Mouse (Mus musculus) embryonic stem cell, embryonic (primary cell): ENCODE measurements around the gene Pacs2.

Source experiments
- CTCF ChIA-PET, 4 experiments: fragments of 300-600 bp in 2 of 4; fragments of 350-600 bp in 2 of 4; sonication (Branson Sonifier 250); formaldehyde crosslinking; loops; one replicate each; lab custom pipeline; 2022; ENCODE audit warnings: inconsistent platforms in 2 of 4; lab: Charles Lee
- POLR2A ChIA-PET, 4 experiments: fragments of 300-600 bp in 2 of 4; fragments of 350-600 bp in 2 of 4; sonication (Branson Sonifier 250); formaldehyde crosslinking; loops; one replicate each; lab custom pipeline; 2022; ENCODE audit warnings: antibody characterized with exemption in 4 of 4, inconsistent platforms in 1 of 4; lab: Charles Lee

Pacs2 gene

DNA sequence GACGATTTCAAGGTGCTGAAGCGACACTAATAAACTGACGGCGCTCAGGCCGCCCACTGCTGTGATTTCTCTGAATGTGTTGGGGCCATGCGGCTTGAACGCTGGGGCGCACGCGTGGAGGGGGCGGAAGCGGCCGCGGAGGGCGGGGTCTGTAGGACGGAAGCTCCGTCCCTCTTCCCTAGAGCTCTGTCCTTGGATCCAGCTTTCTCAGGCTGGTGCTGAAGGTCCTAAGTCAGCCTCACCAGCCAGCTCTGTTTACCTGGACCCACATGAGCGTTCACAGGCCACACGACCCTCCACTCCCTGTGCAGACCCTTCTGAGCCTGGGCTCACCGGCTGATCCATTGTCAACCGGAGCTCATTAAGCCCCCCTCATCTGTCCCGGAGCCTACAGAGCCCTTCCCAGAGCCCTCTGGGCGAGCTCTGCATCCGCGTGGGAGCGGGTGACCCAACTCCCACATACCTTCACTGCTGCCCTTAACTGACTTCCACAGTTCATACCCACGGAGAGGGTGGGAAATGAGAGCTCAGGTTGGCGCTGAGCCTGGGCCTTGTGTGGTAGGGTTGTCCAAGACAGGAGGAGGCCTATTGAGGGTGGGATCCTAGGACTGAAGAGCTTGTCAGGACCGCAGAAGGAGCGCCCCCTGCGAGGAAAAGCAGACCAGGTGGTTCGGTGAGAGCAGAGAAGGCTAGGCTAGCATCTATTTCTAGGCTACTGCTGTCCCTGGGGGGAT lies 60.2 kb downstream of the Pacs2 start, which contains the start of gene Tex22:
Gene Tex22, plus strand, starts transcription at position 174 of the 734 bp plus-strand sequence.
- POLR2A ChIA-PET, result interaction anchor here (0.6 to 3.1 kb wide), 66 partner anchors 9 to 324 kb away, joined by 3 to 36 read pairs (median 4); partner anchors contain the start of genes Brf1 (in 2 of the 4), Btbd6 (in 2 of the 4), Mta1 (in 2 of the 4) and Cdca4 (in 1 of the 4)
- CTCF ChIA-PET, result interaction anchor here (0.6 to 5.3 kb wide), 86 partner anchors 9 to 523 kb away, joined by 3 to 33 read pairs (median 4); partner anchors contain the start of genes Crip1 (in 2 of the 4), Crip2 (in 2 of the 4), Brf1 (in 1 of the 4) and Jag2 (in 1 of the 4)

DNA sequence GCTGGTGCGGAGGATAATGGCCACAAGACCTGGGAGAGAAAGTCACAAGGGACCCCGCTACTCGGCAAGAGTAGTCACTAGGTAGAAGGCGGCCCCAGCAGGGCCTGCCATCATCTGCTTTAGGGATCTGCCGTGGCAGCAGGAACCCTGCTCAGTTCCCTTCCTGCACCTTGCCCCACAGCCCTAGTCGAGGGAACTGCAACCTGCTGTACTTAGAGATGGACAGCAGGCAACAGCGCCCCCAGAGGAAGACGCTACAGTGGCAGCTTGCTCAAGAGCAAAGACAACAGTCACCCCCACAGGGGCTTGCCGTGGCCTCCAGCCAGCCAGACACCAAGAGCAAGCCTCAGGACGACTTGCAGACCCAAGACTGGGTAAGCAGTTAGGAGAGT lies 60.8 kb downstream of the Pacs2 start:
- CTCF ChIA-PET, result interaction anchor here (0.7 to 5.3 kb wide), 66 partner anchors 8 to 523 kb away, joined by 3 to 33 read pairs (median 5); partner anchors contain the start of genes Crip1 (in 2 of the 4), Brf1 (in 1 of the 4), Crip2 (in 1 of the 4) and Mta1 (in 1 of the 4)

DNA sequence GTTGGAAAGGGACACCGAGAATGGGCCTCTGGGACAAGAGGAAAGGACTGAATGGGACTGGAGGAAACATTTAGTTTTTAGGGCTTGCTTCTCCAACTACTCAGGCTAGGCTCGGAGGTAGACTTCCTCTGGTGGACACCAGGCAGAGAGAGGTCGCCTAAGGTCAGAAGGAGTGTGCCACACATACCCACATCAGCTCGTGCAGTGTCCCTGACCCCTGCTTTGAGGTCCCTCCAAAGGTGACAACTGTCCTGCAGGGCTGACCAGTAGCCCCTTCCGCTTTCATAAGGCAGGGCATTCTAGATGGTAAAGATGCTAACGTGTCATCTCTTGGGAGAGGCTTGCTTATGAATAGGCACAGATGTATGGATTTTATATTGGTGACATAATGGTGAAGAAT lies 61.2 kb downstream of the Pacs2 start:
- ChIA-PET POLR2A (interaction anchor here in 3 of 4 experiments (0.6 to 3.1 kb wide), 14 partner anchors 10 to 142 kb away, joined by 3 to 36 read pairs (median 8); partner anchors contain the start of genes Brf1 (in 1 of the 3) and Mta1 (in 1 of the 3)), CTCF (interaction anchor here (0.7 to 5.3 kb wide), 38 partner anchors 8 to 524 kb away, joined by 3 to 33 read pairs (median 7); partner anchors contain the start of genes Brf1 (in 1 of the 4), Crip2 (in 1 of the 4), Mta1 (in 1 of the 4) and Siva1 (in 1 of the 4))

More for the DNA sequence above, 60.8 kb downstream of the Pacs2 start:
- POLR2A ChIA-PET, result interaction anchor here (0.6 to 3.1 kb wide), 48 partner anchors 10 to 325 kb away, joined by 3 to 36 read pairs (median 4); partner anchors contain the start of genes Brf1 (in 2 of the 4), Btbd6 (in 2 of the 4), Cdca4 (in 1 of the 4) and Crip2 (in 1 of the 4)

DNA sequence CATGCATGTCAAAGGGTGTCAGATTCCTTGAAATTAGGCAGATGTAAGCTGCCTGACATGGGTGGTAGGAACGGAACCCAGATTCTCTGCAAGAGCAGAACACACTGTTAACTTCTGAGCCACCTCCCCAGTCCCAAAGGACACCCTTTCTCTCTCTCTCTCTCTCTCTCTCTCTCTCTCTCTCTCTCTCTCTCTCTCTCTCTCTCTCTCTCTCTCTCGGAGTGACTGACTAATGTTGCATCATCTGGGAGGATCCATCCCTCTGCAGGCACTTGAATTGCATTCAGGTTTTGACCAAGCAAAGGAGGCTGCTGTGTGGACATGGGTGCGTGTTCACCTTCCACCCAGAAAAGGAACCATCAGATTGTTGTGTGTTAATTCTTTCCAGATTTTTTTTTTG lies 73.0 kb downstream of the Pacs2 start:
- CTCF ChIA-PET, result interaction anchor here in 3 of 4 experiments (0.7 to 4.0 kb wide), 7 partner anchors 12 to 133 kb away, joined by 3 to 33 read pairs (median 4); partner anchors contain the start of gene Tex22 (in 2 of the 3)
- POLR2A ChIA-PET, result interaction anchor here in 3 of 4 experiments (0.7 to 4.7 kb wide), 6 partner anchors 8 to 130 kb away, joined by 3 to 36 read pairs (median 8); partner anchors contain the start of gene Tex22 (in 2 of the 3)

DNA sequence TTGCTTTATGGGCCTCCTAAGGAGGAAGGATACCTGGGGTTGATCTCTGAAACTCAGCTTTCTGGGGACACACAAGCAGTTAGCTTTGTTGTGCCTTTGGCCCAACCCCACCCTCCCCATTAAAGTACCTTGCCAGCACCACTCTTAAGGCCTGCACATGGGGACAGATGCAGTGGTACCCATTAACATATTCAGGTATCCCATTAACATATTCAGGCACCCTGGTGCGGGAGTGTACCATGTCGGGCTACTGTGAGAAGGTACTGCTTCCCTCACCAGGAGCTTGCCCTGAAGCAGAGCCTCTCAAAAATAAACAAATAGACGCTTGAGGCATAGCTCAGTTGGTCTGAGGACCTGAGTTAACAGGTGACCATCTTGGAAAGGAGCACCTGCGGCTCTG lies 73.7 kb downstream of the Pacs2 start:
- ChIA-PET CTCF (interaction anchor here in 2 of 4 experiments (0.5 to 4.0 kb wide), 10 partner anchors 9 to 975 kb away, joined by 3 to 33 read pairs (median 4); partner anchors contain the start of gene Tex22 (in 2 of the 2)), POLR2A (interaction anchor here in 2 of 4 experiments (0.7 to 4.2 kb wide), 8 partner anchors 8 to 84 kb away, joined by 3 to 25 read pairs (median 4); partner anchors contain the start of genes Tex22 (in 2 of the 2) and Crip2 (in 1 of the 2))

DNA sequence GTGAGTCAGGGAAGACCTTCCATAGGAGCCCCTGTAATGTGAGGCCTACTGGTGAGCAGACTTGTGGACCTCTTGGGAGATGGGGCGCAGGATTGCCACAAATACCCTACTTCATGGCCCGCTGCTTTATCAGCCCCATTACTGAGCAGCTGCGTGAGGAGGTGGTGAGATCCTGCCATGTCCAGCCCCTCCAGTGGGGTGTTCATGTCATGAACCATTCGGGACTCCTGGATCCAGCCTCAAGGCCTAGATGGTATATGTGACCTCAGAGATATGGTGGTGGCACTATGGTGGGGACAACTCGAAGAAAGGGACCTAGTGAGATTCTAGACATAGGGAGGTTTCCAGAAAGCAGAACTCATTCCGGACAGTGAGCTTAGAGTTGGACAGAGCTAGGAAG lies 74.8 kb downstream of the Pacs2 start:
- ChIA-PET CTCF (interaction anchor here in 3 of 4 experiments (0.6 to 4.0 kb wide), 6 partner anchors 14 to 58 kb away, joined by 4 to 33 read pairs (median 4); partner anchors contain the start of gene Tex22 (in 3 of the 3)), POLR2A (interaction anchor here in 2 of 4 experiments (0.7 to 4.2 kb wide), 8 partner anchors 14 to 119 kb away, joined by 3 to 25 read pairs (median 4); partner anchors contain the start of genes Tex22 (in 2 of the 2) and Crip2 (in 1 of the 2))

DNA sequence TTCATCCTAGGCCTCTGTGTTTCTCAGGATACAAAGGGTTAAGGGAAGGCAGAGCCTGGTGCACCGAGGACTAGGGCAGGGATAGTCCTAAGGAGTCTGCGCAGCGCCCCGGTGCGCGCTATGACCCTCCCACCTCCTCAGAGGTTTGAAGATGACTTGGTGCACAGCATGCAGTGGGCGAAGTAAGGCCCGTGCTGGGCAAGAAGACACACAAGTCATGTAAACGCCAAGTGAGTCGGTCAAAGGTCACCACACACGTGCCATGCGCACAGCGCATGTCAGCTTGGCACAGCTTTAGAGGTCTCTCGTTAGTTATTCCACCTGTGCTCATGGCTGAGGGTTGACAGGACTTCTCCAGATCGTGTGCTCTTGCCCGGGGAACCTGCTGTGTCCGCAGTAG lies 75.7 kb downstream of the Pacs2 start:
- CTCF ChIA-PET, result interaction anchor here (0.9 to 4.0 kb wide), 8 partner anchors 14 to 161 kb away, joined by 3 to 33 read pairs (median 5); partner anchors contain the start of genes Tex22 (in 4 of the 4), Brf1 (in 1 of the 4) and Jag2 (in 1 of the 4)

DNA sequence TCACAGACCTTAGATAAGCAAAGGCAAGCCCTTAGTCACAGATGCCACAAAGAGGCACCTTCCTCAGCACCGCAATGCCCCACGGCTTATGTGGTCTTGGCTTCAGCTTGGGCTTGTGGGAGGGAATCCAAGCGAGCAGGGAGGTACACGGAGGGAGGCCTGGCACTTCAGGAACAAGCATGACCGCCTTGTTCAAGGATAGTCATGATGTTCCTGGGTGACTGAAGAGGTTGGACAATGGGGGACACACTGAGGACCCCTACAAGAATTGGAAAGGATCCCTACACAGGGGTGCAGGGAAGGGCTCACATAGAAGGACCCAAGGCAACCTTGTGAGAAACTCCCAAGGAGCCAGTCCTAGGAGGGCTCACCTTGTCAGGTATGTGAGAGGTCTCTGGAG lies 82.7 kb downstream of the Pacs2 start:
- POLR2A ChIA-PET, result interaction anchor here in 3 of 4 experiments (0.7 to 5.0 kb wide), 14 partner anchors 9 to 383 kb away, joined by 3 to 21 read pairs (median 4); partner anchors contain the start of genes Tex22 (in 2 of the 3), Brf1 (in 1 of the 3) and Tedc1 (in 1 of the 3)

More for the DNA sequence above, 75.7 kb downstream of the Pacs2 start:
- POLR2A ChIA-PET, result interaction anchor here in 2 of 4 experiments (0.6 to 4.2 kb wide), 7 partner anchors 15 to 149 kb away, joined by 3 to 25 read pairs (median 5); partner anchors contain the start of genes Tex22 (in 2 of the 2) and Crip1 (in 1 of the 2)

DNA sequence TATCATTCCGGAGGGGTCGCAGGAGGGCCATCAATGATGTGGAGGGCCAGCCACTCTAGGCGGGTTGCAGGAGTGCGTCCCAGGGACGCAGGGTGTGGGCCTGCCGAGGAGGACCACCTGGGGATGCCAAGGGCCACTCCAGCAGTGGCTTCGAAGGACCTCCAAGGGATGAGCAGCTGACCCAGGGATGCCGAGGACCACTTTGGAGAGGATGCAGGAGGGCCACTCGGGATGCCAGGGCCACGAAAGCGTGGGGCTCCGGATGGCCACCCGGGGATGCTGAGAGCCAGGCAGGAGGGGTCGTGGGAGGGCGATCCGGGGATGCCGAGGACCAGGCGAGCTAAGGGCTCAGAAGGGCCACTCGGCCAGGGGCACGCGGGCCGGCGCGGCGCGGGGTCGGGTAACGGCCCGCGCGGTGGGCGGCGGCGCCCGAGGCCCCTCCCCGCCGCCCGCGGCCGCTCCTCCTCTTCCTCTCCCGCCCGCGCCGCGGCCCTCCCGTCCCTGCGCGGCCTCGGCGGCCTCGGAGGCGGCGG lies 83.5 kb downstream of the Pacs2 start, which contains the start of gene Mta1:
Gene Mta1, plus strand, starts transcription at position 530 of the 533 bp plus-strand sequence.
- ChIA-PET POLR2A (interaction anchor here in 3 of 4 experiments (0.6 to 5.0 kb wide), 7 partner anchors 13 to 121 kb away, joined by 3 to 21 read pairs (median 3); partner anchors contain the start of gene Tex22 (in 3 of the 3)), CTCF (interaction anchor here in 1 of 4 experiments (1.0 to 3.1 kb wide), 2 partner anchors 23 to 254 kb away, joined by 3 to 14 read pairs; partner anchors contain the start of gene Tex22)

More for the DNA sequence above, 82.7 kb downstream of the Pacs2 start:
- CTCF ChIA-PET, result interaction anchor here in 2 of 4 experiments (0.5 to 3.1 kb wide), 4 partner anchors 22 to 1063 kb away, joined by 3 to 14 read pairs (median 4); partner anchors contain the start of genes Crip2 (in 1 of the 2) and Tex22 (in 1 of the 2)

DNA sequence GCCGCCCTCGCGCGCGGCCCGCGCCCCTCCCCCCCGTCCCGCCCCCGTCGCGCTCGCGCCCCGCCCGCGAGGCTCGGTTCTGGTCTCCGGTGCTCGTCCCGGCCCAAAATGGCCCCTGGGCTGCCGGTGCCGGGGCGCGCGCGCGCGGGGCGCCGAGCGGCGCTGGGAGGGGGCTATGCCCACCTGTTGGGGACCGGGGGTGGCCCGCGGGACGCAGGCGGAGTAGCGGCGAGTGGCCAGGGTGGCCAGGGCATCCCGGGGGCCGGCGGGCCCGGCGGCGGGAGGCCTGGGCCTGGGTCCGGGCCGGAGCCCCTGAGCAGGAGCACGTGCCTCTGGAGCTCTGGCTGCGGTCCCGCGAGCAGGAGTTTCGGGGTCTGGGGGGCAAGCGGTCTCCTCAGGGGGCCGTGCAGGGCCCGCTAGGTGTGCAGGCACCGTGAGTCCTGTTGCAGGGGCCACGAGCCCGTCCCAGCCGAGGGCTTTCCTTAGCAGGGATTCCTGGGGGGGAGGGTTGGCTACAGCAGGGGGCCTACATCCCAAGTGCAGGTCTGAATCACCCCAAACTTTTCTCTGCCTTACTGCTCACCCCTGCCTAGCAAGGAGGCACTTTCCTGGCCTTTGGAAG lies 84.3 kb downstream of the Pacs2 start:
- ChIA-PET CTCF (interaction anchor here in 1 of 4 experiments (0.5 to 3.1 kb wide), 3 partner anchors 11 to 254 kb away, joined by 3 to 14 read pairs (median 3); partner anchors contain the start of gene Tex22), POLR2A (interaction anchor here (0.6 to 1.6 kb wide), 5 partner anchors 24 to 98 kb away, joined by 3 to 6 read pairs (median 3); partner anchors contain the start of genes Brf1 (in 2 of the 4) and Tex22 (in 1 of the 4))

DNA sequence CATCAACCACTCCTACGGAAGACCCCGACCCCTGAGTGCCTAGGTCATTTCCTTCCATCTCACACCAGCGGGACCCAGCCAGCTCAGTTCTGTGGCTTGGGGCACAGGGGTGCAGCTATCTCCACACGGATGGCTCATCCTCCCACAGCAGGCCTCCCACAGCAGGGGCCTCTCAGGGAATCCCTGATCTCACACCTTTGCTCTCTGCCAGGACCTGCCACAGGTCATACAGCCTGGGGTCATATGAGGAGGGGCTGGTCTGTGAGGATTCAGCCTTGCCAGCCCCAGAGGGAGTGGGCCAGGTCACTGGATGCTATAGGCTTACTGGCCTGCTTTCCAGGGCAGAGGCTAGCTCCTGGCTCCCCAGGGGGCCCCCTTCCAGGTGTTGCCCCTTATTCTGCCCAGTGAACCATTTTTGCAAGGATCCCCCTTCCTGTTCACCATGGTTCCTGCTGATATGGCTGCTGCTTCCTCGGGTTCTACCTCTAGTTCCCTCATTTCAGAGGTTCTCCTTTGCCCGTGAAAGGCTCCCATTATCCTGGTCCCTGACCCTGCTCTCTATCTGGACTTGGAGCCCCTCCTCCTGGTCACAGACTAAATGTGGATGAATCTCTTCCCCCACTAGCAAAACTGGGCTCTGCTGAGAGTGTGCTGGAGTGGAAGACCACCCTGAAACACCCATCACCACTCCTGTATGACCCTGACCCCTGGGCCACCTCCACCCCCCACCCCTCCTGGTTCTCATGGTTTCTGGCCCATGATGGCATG lies 85.3 kb downstream of the Pacs2 start:
- ChIA-PET POLR2A (interaction anchor here in 3 of 4 experiments (0.6 to 1.6 kb wide), 7 partner anchors 14 to 99 kb away, joined by 3 to 8 read pairs (median 3); partner anchors contain the start of genes Brf1 (in 2 of the 3) and Tex22 (in 1 of the 3)), CTCF (interaction anchor here in 2 of 4 experiments (0.5 to 3.1 kb wide), 3 partner anchors 10 to 732 kb away, joined by 3 to 14 read pairs (median 4); partner anchors contain the start of gene Tex22 (in 1 of the 2))

DNA sequence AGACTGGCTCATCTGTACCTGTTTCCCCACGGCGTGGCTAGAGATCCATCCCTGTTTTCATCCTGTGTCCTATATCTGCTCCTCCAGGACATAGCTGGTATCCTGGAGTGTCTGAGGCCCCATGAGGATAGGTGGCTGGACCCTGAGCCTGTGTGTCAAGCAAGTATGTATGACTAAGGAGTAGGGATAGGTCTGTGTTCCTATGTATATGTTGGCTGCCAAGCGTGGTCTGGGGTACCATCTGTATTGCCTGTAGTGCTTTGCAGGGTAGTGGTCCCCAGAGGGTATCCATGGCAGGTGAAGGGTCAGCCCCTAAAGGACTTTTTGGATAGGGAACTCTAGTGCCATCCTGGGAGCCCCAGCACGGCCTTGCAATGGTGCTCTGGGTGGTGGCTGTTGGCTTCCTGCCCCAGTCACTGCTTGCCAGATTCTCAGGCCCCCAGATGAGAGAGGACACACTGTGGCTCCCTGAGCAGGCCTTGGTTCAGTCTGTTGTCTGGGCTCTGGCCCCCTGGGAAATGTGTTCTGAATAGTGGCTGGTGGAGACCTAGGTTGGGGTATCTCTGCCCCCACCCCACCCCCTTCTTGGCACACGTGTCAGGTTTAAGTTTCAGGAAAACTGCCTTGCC lies 86.3 kb downstream of the Pacs2 start:
- CTCF ChIA-PET, result interaction anchor here (0.6 to 1.0 kb wide), 11 partner anchors 11 to 733 kb away, joined by 3 to 7 read pairs (median 3); no protein-coding TSS in a partner anchor
- POLR2A ChIA-PET, result interaction anchor here (0.5 to 1.6 kb wide), 14 partner anchors 8 to 471 kb away, joined by 3 to 13 read pairs (median 3); partner anchors contain the start of genes Tex22 (in 2 of the 4) and Brf1 (in 1 of the 4)

DNA sequence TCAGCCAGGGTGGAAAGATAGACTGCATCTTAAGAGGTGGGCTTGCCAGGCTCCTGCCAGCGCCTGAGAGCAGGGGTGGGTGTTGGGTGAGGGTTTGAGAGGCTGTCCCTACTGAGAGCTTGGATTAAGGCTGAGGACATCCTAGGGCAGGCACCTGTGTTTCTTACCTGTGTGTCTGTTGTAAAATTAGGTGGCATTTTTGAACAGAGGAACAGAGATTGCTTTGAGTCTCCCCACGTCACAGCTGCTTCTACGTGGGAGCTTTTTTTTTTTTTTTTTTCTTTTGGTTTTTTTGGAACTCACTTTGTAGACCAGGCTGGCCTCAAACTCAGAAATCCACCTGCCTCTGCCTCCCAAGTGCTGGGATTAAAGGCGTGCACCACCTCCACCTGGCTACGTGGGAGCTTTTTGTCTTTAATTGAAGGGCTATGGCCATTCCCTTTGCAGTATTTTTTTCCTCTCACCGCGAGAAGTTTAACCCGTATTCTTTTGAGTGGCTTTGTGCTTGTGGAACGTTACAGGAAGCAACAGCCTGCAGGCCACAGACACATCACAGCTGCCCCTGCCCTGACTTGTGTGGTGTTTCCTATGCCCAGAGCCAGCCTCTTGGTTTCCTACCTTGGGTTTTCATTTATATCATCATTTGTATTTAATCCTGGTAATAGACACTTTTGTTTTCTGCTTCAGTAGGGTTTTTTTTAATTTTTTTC lies 87.1 kb downstream of the Pacs2 start:
- POLR2A ChIA-PET, result interaction anchor here (0.5 to 1.4 kb wide), 12 partner anchors 9 to 471 kb away, joined by 3 to 13 read pairs (median 3); partner anchors contain the start of gene Tex22 (in 1 of the 4)
- CTCF ChIA-PET, result interaction anchor here (0.6 to 1.0 kb wide), 13 partner anchors 10 to 377 kb away, joined by 3 to 7 read pairs (median 4); partner anchors contain the start of gene Tex22 (in 1 of the 4)

DNA sequence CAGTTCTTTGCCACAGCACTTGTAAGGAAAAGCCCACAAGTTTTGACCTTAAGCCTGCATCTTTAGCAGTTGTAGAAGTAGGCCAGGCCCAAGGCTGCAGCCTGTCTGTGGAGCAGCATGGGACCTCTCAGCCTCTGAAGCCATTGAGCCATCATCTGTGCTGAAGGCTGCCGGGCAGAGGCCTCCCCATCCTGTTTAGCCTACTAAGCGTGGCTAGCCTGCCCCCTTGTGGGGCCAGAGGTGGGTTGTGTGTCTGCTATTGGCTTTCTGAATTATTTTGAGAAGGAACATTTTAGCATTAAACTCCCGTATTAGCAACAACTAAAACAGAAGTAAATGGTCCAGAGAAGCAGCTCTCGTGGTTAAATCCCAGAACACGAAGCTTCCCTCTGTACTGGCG lies 88.2 kb downstream of the Pacs2 start:
- ChIA-PET CTCF (interaction anchor here in 1 of 4 experiments (1.1 to 2.9 kb wide), 2 partner anchors 11 to 28 kb away, joined by 3 to 27 read pairs; partner anchors contain the start of gene Tex22), POLR2A (interaction anchor here in 3 of 4 experiments (0.7 to 1.9 kb wide), 4 partner anchors 12 to 28 kb away, joined by 3 to 8 read pairs (median 3); partner anchors contain the start of gene Tex22 (in 2 of the 3))
